Mouse (Mus musculus) limb, embryonic 12.5 days (tissue): Measurements from ENCODE around the gene Gng7. TPM values are rescaled to one million over a fixed set of nuclear protein-coding genes. Genes with fewer than 3 reads are reported as not detected.
A peak's percentile ranks its signal among the peaks of the same experiment; 100 is the strongest.

Source experiments
- ATAC-seq: fragments of 200-750 bp; cut with Nextera tagmentation; 2 replicates; pipeline ENCODE4 v1.8.0; 2017; ENCODE audit warnings: low read depth, moderate TSS enrichment; ENCODE audit not compliant: insufficient number of reproducible peaks, insufficient read depth, low FRiP score, low TSS enrichment
- H3K27ac ChIP-seq: fragments of 300-500 bp; sonication (generic); 2 replicates; pipeline ENCODE4 v1.5.1; 2016; ENCODE audit warnings: mild to moderate bottlenecking, moderate library complexity
- H3K27me3 ChIP-seq: fragments of 300-500 bp; sonication (generic); 2 replicates; pipeline ENCODE4 v1.6.1; 2016; ENCODE audit warnings: mild to moderate bottlenecking, moderate library complexity
- H3K36me3 ChIP-seq: fragments of 300-500 bp; sonication (generic); 2 replicates; pipeline ENCODE4 v1.6.1; 2016; ENCODE audit warnings: mild to moderate bottlenecking, moderate library complexity
- H3K4me1 ChIP-seq: fragments of 300-500 bp; sonication (generic); replicated peaks from 2 replicates; pipeline ENCODE4 v1.6.1; 2016
- H3K4me2 ChIP-seq: fragments of 300-500 bp; sonication (generic); 2 replicates; pipeline ENCODE4 v1.6.1; 2016; ENCODE audit warnings: mild to moderate bottlenecking, moderate library complexity
- H3K4me3 ChIP-seq: fragments of 300-500 bp; sonication (generic); replicated peaks from 2 replicates; pipeline ENCODE4 v1.5.1; 2016; ENCODE audit warnings: mild to moderate bottlenecking
- H3K9ac ChIP-seq: fragments of 300-500 bp; sonication (generic); replicated peaks from 2 replicates; pipeline ENCODE4 v1.6.1; 2016; ENCODE audit warnings: mild to moderate bottlenecking, moderate library complexity
- H3K9me3 ChIP-seq: fragments of 300-500 bp; sonication (generic); 2 replicates; pipeline ENCODE4 v1.6.1; 2016; ENCODE audit warnings: mild to moderate bottlenecking, moderate library complexity
- WGBS: fragments of 180-500 bp; shearing (Covaris S2); methylation state at CpG from one replicate; pipeline ENCODE4 v1.1.7; 2016; 5-methylcytosine and 5-hydroxymethylcytosine counted together
- polyA plus RNA-seq: library from polyadenylated mRNA; unstranded; fragments of >200 nt; fragmentation: Nextera tagmentation; extraction: Ambion mirVana; gene quantifications from 2 replicates; pipeline ENCODE4 v1.2.1, GENCODE M21; 2016

Gene Gng7
- polyA plus RNA-seq, 1 experiment from 2014 or later, result 6.2 TPM

GRCm38 (mm10) chr10:80963031-80963975, 51.4 kb downstream of the Gng7 start:
- Histone ChIP-seq H3K27me3 (no peaks in the 10 kb centered on the region), H3K4me2 (no peak overlapping the region), H3K4me1 (peaks cover 45% of the 10 kb centered on the region), H3K36me3 (no peaks in the 10 kb centered on the region), H3K27ac (0 out of 2 replicates have a peak overlapping the region, but pooled peaks have one; percentile 1), H3K9ac (0 out of 2 replicates have a peak overlapping the region, but pooled peaks have one; percentile 34), H3K4me3 (no peak overlapping the region), H3K9me3 (no peaks in the 10 kb centered on the region)
- WGBS, result 70% methylated on average over 12 of the region's 12 CpGs
- ATAC-seq, result no peak

GRCm38 (mm10) chr10:80962585-80962984, 52.2 kb downstream of the Gng7 start:
- Histone ChIP-seq H3K36me3 (no peaks in the 10 kb centered on the region), H3K27me3 (no peaks in the 10 kb centered on the region), H3K9ac (no peak overlapping the region), H3K27ac (0 out of 2 replicates have a peak overlapping the region, but pooled peaks have one; percentile 79), H3K4me3 (no peak overlapping the region), H3K4me2 (no peak overlapping the region), H3K9me3 (no peaks in the 10 kb centered on the region), H3K4me1 (peaks cover 44% of the 10 kb centered on the region)
- no peak for ATAC-seq
- WGBS, result 80% methylated on average over 5 of the region's 5 CpGs

GRCm38 (mm10) chr10:80962051-80962472, 52.7 kb downstream of the Gng7 start:
- H3K4me1 ChIP-seq, result peaks cover 39% of the 10 kb centered on the region
- H3K9ac ChIP-seq, result no peak overlapping the region
- no peaks in the 10 kb centered on the region for H3K36me3 ChIP-seq
- no peak overlapping the region for H3K4me2 ChIP-seq
- H3K4me3 ChIP-seq, result no peak overlapping the region
- WGBS, result 55% methylated on average over 10 of the region's 10 CpGs
- no peaks in the 10 kb centered on the region for H3K27me3 ChIP-seq
- H3K9me3 ChIP-seq, result no peaks in the 10 kb centered on the region
- ATAC-seq, result no peak
- peak overlapping the region; percentile 79 for H3K27ac ChIP-seq

- peak; percentile 54; the same call in 1 of the 2 replicates for ATAC-seq
- WGBS, result 13% methylated on average over 16 of the region's 16 CpGs
- H3K4me2 ChIP-seq, result peak overlapping the region; percentile 28
- no peaks in the 10 kb centered on the region for H3K36me3 ChIP-seq
- peaks cover 37% of the 10 kb centered on the region for H3K4me1 ChIP-seq
- peak overlapping the region; percentile 23; the same call in 1 of the 2 replicates for H3K9ac ChIP-seq
- 0 out of 2 replicates have a peak overlapping the region, but pooled peaks have one; percentile 3 for H3K4me3 ChIP-seq
- H3K27me3 ChIP-seq, result no peaks in the 10 kb centered on the region
- no peaks in the 10 kb centered on the region for H3K9me3 ChIP-seq
- H3K27ac ChIP-seq, result peak overlapping the region; percentile 79
Observed at GRCm38 (mm10) chr10:80960551-80961508, 53.9 kb downstream of the Gng7 start.

GRCm38 (mm10) chr10:80958979-80959637, 55.6 kb downstream of the Gng7 start:
- H3K4me3 ChIP-seq, result no peak overlapping the region
- ATAC-seq, result no peak
- H3K9me3 ChIP-seq, result no peaks in the 10 kb centered on the region
- no peak overlapping the region for H3K4me2 ChIP-seq
- peaks cover 31% of the 10 kb centered on the region for H3K4me1 ChIP-seq
- no peaks in the 10 kb centered on the region for H3K27me3 ChIP-seq
- 95% methylated on average over 5 of the region's 5 CpGs for WGBS
- H3K36me3 ChIP-seq, result no peaks in the 10 kb centered on the region
- H3K27ac ChIP-seq, result no peak overlapping the region
- H3K9ac ChIP-seq, result no peak overlapping the region

- Histone ChIP-seq H3K27ac (no peak overlapping the region), H3K9me3 (no peaks in the 10 kb centered on the region), H3K9ac (no peak overlapping the region), H3K4me3 (no peak overlapping the region), H3K4me1 (peaks cover 23% of the 10 kb centered on the region), H3K27me3 (no peaks in the 10 kb centered on the region), H3K4me2 (no peak overlapping the region), H3K36me3 (no peaks in the 10 kb centered on the region)
- no peak for ATAC-seq
- 62% methylated on average over 4 of the region's 4 CpGs for WGBS
Observed at GRCm38 (mm10) chr10:80957791-80958190, 57.0 kb downstream of the Gng7 start.

- Histone ChIP-seq H3K9me3 (no peaks in the 10 kb centered on the region), H3K36me3 (no peaks in the 10 kb centered on the region), H3K27me3 (no peaks in the 10 kb centered on the region), H3K4me1 (peaks cover 17% of the 10 kb centered on the region), H3K4me3 (no peak overlapping the region), H3K9ac (no peak overlapping the region), H3K4me2 (no peak overlapping the region), H3K27ac (no peak overlapping the region)
- WGBS, result 66% methylated on average over 6 of the region's 6 CpGs
- ATAC-seq, result no peak
Observed at GRCm38 (mm10) chr10:80956901-80957300, 57.8 kb downstream of the Gng7 start.

GRCm38 (mm10) chr10:80956385-80956784, 58.4 kb downstream of the Gng7 start:
- Histone ChIP-seq H3K27me3 (no peaks in the 10 kb centered on the region), H3K4me3 (no peak overlapping the region), H3K36me3 (no peaks in the 10 kb centered on the region), H3K9ac (no peak overlapping the region), H3K4me1 (peaks cover 12% of the 10 kb centered on the region), H3K9me3 (no peaks in the 10 kb centered on the region), H3K4me2 (no peak overlapping the region), H3K27ac (no peak overlapping the region)
- no peak for ATAC-seq
- WGBS, result 96% methylated on average over 8 of the region's 8 CpGs

GRCm38 (mm10) chr10:80955536-80955935, 59.2 kb downstream of the Gng7 start:
- peaks cover 3% of the 10 kb centered on the region; the same call in 1 of the 2 replicates for H3K4me1 ChIP-seq
- no peaks in the 10 kb centered on the region for H3K9me3 ChIP-seq
- no peak overlapping the region for H3K4me2 ChIP-seq
- ATAC-seq, result no peak
- H3K9ac ChIP-seq, result no peak overlapping the region
- H3K27me3 ChIP-seq, result no peaks in the 10 kb centered on the region
- H3K36me3 ChIP-seq, result no peaks in the 10 kb centered on the region
- H3K27ac ChIP-seq, result peak overlapping the region; percentile 45; the same call in 1 of the 2 replicates
- 20% methylated on average over 9 of the region's 9 CpGs for WGBS
- no peak overlapping the region for H3K4me3 ChIP-seq

- Histone ChIP-seq H3K4me1 (no peaks in the 10 kb centered on the region; the same call in 1 of the 2 replicates), H3K9ac (no peak overlapping the region), H3K36me3 (no peaks in the 10 kb centered on the region), H3K4me3 (no peak overlapping the region), H3K9me3 (no peaks in the 10 kb centered on the region), H3K4me2 (no peak overlapping the region), H3K27ac (0 out of 2 replicates have a peak overlapping the region, but pooled peaks have one; percentile 1), H3K27me3 (no peaks in the 10 kb centered on the region)
- 84% methylated on average over 6 of the region's 6 CpGs for WGBS
- ATAC-seq, result no peak
Observed at GRCm38 (mm10) chr10:80954843-80955242, 59.9 kb downstream of the Gng7 start.
